Mouse (Mus musculus) forebrain, embryonic 16.5 days (tissue): ENCODE measurements around the gene Cdk9. TPM values are rescaled to one million over a fixed set of nuclear protein-coding genes. Genes with fewer than 3 reads are reported as not detected.

Experiments used
- ATAC-seq: fragments of 200-750 bp; cut with Nextera tagmentation; 2 replicates; pipeline ENCODE4 v1.8.0; 2017; ENCODE audit warnings: mild to moderate bottlenecking, moderate library complexity
- H3K27ac ChIP-seq: fragments of 300-500 bp; sonication (generic); 2 replicates; pipeline ENCODE4 v1.5.1; 2014; ENCODE audit warnings: low read length, control low read depth
- H3K27me3 ChIP-seq: fragments of 300-500 bp; sonication (generic); replicated peaks from 2 replicates; pipeline ENCODE4 v1.6.1; 2014; ENCODE audit warnings: low read length; ENCODE audit not compliant: control insufficient read depth, insufficient read depth
- H3K36me3 ChIP-seq: fragments of 300-500 bp; sonication (generic); 2 replicates; pipeline ENCODE4 v1.6.1; 2014; ENCODE audit not compliant: control insufficient read depth, insufficient read depth
- H3K4me1 ChIP-seq: fragments of 300-500 bp; sonication (generic); replicated peaks from 2 replicates; pipeline ENCODE4 v1.6.1; 2014; ENCODE audit warnings: low read length; ENCODE audit not compliant: control insufficient read depth, insufficient read depth
- H3K4me2 ChIP-seq: fragments of 300-500 bp; sonication (generic); 2 replicates; pipeline ENCODE4 v1.6.1; 2014; ENCODE audit warnings: mild to moderate bottlenecking, low read length, control low read depth
- H3K4me3 ChIP-seq: fragments of 300-500 bp; sonication (generic); replicated peaks from 2 replicates; pipeline ENCODE4 v1.5.1; 2014; ENCODE audit warnings: mild to moderate bottlenecking, low read length, control low read depth
- H3K9ac ChIP-seq: fragments of 300-500 bp; sonication (generic); replicated peaks from 2 replicates; pipeline ENCODE4 v1.6.1; 2014; ENCODE audit warnings: low read depth, low read length, control low read depth
- H3K9me3 ChIP-seq: fragments of 300-500 bp; sonication (generic); 2 replicates; pipeline ENCODE4 v1.6.1; 2016; ENCODE audit warnings: low read length; ENCODE audit not compliant: control insufficient read depth
- WGBS: fragments of 180-500 bp; shearing (Covaris S2); extraction: QIAGEN DNeasy Blood & Tissue Kit; methylation state at CpG from one replicate; pipeline ENCODE4 v1.1.7; 2014; 5-methylcytosine and 5-hydroxymethylcytosine counted together
- microRNA counts: library from miRNA; unstranded; fragments of <30 nt; microRNA quantifications from one replicate; lab custom pipeline; 2016
- microRNA-seq: library from miRNA; unstranded; fragments of <30 nt; microRNA quantifications from one replicate; pipeline ENCODE4, GENCODE M21; 2017
- polyA plus RNA-seq: library from polyadenylated mRNA; unstranded; fragments of >200 nt; fragmentation: Nextera tagmentation; extraction: Ambion mirVana; gene quantifications from 2 replicates; pipeline ENCODE4 v1.2.1, GENCODE M21; 2015

Gene Cdk9
- polyA plus RNA-seq, 1 experiment from 2014 or later: 85.0 TPM

DNA sequence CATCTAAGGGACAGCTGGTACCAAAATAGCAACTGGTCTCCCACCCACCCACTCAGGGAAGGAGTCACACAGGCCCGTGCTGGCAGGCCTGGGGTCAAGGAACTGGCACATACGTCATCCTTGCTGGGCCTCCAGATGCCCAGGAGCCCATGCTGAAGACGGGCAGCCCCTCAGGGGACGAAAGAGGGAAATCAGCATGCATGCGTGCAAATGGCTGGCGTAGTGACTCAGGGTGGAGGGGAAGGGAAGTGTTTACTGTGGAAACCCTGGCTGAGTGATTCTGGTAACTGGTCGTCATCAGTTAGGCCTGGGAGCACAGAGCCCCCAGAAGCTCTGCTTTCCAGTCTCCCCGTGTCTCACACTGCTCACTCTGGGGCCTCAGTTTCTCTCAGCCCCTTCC, 47.5 kb downstream of the Cdk9 start:
- Histone ChIP-seq H3K9me3 (no peaks in the 10 kb centered on the region), H3K27me3 (no peaks in the 10 kb centered on the region), H3K36me3 (no peaks in the 10 kb centered on the region), H3K27ac (no peak overlapping the region), H3K4me3 (no peak overlapping the region), H3K4me2 (no peak overlapping the region), H3K9ac (no peak overlapping the region), H3K4me1 (no peaks in the 10 kb centered on the region)
- ATAC-seq: no peak
- WGBS: 84% methylated on average over 8 of the region's 8 CpGs

DNA sequence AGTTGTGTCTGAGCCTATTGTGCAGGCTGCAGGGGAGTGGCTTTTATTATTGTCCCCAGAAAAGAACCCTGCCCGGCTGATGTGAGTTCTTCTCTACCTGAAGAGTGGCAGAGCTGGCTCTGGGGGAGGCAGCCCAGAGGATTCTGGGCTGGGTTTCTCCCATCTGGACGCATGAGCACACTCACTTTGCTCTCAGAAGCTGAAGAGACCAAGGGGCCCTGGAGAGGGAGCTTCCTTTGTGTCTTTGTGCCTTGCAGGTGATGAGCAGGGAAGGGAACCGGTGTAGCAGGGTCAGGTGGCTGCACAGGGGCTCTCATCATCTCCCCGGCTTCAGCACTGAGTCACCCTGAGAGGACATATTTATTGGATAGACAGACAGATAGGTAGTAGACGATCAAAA, 50.6 kb downstream of the Cdk9 start:
- H3K9me3 ChIP-seq: no peaks in the 10 kb centered on the region
- no peak overlapping the region for H3K27ac ChIP-seq
- H3K27me3 ChIP-seq: no peaks in the 10 kb centered on the region
- no peak overlapping the region for H3K4me3 ChIP-seq
- H3K4me1 ChIP-seq: no peaks in the 10 kb centered on the region
- 47% methylated on average over 5 of the region's 5 CpGs for WGBS
- no peak overlapping the region for H3K4me2 ChIP-seq
- no peak for ATAC-seq
- H3K36me3 ChIP-seq: no peaks in the 10 kb centered on the region
- no peak overlapping the region for H3K9ac ChIP-seq

DNA sequence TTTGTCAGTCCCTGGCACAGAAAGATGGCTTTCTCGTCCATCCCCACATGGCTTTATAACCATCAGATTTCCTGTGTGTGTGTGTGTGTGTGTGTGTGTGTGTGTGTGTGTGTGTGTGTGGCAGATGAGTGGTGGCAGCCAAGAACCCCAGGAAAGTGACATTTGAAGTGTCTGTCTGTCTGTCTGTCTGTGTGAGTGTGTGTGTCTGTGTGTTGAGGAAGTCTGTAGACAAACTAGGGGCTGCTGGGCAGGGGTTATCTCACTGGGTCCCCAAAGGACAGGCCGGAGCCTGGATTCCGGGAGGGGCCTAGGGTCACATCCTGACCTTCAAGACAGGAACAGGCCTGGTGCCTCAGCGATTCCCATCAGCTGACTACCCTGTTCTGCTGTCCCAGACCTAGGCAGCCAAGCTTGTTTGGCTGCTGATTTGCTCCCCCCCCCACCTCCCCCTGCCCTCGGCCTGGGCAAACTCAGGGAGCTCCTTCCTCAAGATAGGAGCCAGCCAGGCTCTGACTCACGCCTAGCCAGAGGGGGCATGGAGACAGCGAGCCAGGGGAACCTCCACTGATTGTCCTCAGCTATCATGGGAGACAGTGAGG, 51.3 kb downstream of the Cdk9 start:
- Histone ChIP-seq H3K4me2 (no peak overlapping the region), H3K27ac (no peak overlapping the region), H3K9ac (no peak overlapping the region), H3K27me3 (no peaks in the 10 kb centered on the region), H3K4me3 (no peak overlapping the region), H3K4me1 (no peaks in the 10 kb centered on the region), H3K36me3 (no peaks in the 10 kb centered on the region), H3K9me3 (no peaks in the 10 kb centered on the region)
- no peak for ATAC-seq
- 78% methylated on average over 7 of the region's 7 CpGs for whole genome bisulfite sequencing

DNA sequence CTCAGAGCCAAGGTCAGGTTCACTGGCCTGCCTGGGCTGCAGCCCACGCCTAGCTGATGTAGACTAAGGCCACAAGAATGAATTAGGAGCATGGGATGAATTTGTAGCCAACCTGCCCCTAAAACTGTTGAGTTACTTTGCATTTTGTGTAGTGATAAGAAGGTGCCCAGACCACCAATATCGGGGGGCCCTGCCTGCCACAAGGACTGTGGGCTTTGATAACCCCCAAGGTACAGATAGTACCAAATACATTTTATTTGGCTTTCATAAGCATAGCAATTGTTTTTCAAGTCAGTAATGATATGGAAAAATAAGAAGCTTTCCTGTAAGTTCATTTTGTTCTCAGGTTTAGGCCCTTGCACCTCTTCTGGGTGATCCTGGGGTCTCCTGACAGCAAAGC, 54.0 kb downstream of the Cdk9 start:
- H3K4me3 ChIP-seq: no peak overlapping the region
- H3K4me2 ChIP-seq: no peak overlapping the region
- no peaks in the 10 kb centered on the region for H3K36me3 ChIP-seq
- H3K9ac ChIP-seq: no peak overlapping the region
- no peak for ATAC-seq
- no peak overlapping the region for H3K27ac ChIP-seq
- H3K4me1 ChIP-seq: no peaks in the 10 kb centered on the region
- no peaks in the 10 kb centered on the region for H3K27me3 ChIP-seq
- H3K9me3 ChIP-seq: no peaks in the 10 kb centered on the region
- WGBS: 91% methylated on average over 2 of the region's 2 CpGs

DNA sequence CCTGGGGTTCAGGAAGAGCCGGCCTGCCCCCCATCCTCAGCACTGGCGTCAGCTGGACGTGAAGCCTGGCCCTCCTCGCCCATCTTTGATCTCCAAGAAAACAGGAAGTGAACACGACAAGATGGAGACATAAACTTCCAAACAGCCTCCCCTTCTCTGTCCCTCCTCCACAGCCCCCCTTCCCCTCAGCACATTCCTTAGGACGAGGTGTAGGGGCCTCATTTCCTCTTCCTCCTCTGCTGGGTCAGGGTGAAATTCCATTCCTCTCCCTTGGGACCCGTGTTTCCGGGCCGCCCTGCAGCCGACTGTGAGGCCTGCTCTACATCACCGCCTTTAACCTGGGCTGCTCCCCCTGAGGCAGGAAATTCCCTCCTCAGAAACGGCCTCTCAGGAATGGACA, 57.0 kb downstream of the Cdk9 start:
- Histone ChIP-seq H3K9ac (no peak overlapping the region), H3K27ac (no peak overlapping the region), H3K4me3 (no peak overlapping the region), H3K4me2 (no peak overlapping the region), H3K36me3 (no peaks in the 10 kb centered on the region), H3K9me3 (no peaks in the 10 kb centered on the region), H3K27me3 (no peaks in the 10 kb centered on the region), H3K4me1 (no peaks in the 10 kb centered on the region)
- ATAC-seq: no peak
- WGBS: 85% methylated on average over 12 of the region's 12 CpGs

MicroRNAs within 50 kb of the gene (microRNA counts, 519-probe panel; counts per million panel counts)
- 1,958 counts per million, percentile 27 among the panel's probes with 10 or more counts for microRNA mmu-miR-2861 (lab: Ali Mortazavi, UCI)

Small RNA genes within 50 kb of the gene (microRNA-seq; reads per million reads assigned to microRNA genes)
- gene Gm47291 (not detected), gene Mir2861 (not detected), gene Mir3960 (not detected), gene Mir8093 (not detected)

Other genes starting within 250 kb of the Cdk9 start
- 4.7 and 5.6 TPM in 2 replicates for gene Fam102a, start 177.7 kb downstream of the Cdk9 start, polyA plus RNA-seq
- 136 and 141 TPM in 2 replicates for gene Dpm2, start 142.2 kb downstream of the Cdk9 start, polyA plus RNA-seq
- 3.9 and 6.8 TPM in 2 replicates for gene Pip5kl1, start 138.3 kb downstream of the Cdk9 start, polyA plus RNA-seq
- gene 9430097D07Rik, start 137.4 kb downstream of the Cdk9 start, polyA plus RNA-seq: 0.42 and 0.60 TPM in 2 replicates
- gene St6galnac4, start 126.0 kb downstream of the Cdk9 start, polyA plus RNA-seq: 27.4 and 29.6 TPM in 2 replicates
- gene St6galnac6, start 113.4 kb downstream of the Cdk9 start, polyA plus RNA-seq: 18.3 and 21.6 TPM in 2 replicates
- 83.8 and 91.2 TPM in 2 replicates for gene Ak1, start 91.3 kb downstream of the Cdk9 start, polyA plus RNA-seq
- 27.3 and 31.9 TPM in 2 replicates for gene Eng, start 66.5 kb downstream of the Cdk9 start, polyA plus RNA-seq
- gene Fpgs, start 8.9 kb downstream of the Cdk9 start, polyA plus RNA-seq: 21.5 and 23.7 TPM in 2 replicates
- gene Sh2d3c, start 8.0 kb upstream of the Cdk9 start, polyA plus RNA-seq: 41.9 and 43.0 TPM in 2 replicates
- gene 6330409D20Rik, start 27.9 kb upstream of the Cdk9 start, polyA plus RNA-seq: 2.8 and 3.5 TPM in 2 replicates
- gene Tor2a, start 44.2 kb upstream of the Cdk9 start, polyA plus RNA-seq: 62.1 and 65.4 TPM in 2 replicates
- 0.41 and 0.62 TPM in 2 replicates for gene Ttc16, start 62.6 kb upstream of the Cdk9 start, polyA plus RNA-seq
- gene Ptrh1, start 62.7 kb upstream of the Cdk9 start, polyA plus RNA-seq: 5.4 and 6.9 TPM in 2 replicates
- gene Cfap157, start 71.4 kb upstream of the Cdk9 start, polyA plus RNA-seq: 0.58 and 0.66 TPM in 2 replicates
- 227 and 251 TPM in 2 replicates for gene Stxbp1, start 134.2 kb upstream of the Cdk9 start, polyA plus RNA-seq
- 36.4 and 41.1 TPM in 2 replicates for gene Fam129b, start 163.0 kb upstream of the Cdk9 start, polyA plus RNA-seq
- gene Rpl12, start 248.5 kb upstream of the Cdk9 start, polyA plus RNA-seq: 101 and 105 TPM in 2 replicates
- 18.1 and 21.9 TPM in 2 replicates for gene Lrsam1, start 248.5 kb upstream of the Cdk9 start, polyA plus RNA-seq